Mouse (Mus musculus) heart, postnatal 0 days (tissue): ENCODE measurements around the gene Sash1. TPM values are rescaled to one million over a fixed set of nuclear protein-coding genes. Genes with fewer than 3 reads are reported as not detected.

Source experiments
- ATAC-seq: fragments of 200-750 bp; cut with Nextera tagmentation; 2 replicates; pipeline ENCODE4 v1.8.0; 2017; ENCODE audit warnings: low read depth, moderate number of reproducible peaks, moderate library complexity; ENCODE audit not compliant: insufficient read depth
- DNase-seq: peaks from one replicate; pipeline ENCODE4 v3.0.0-alpha.2; 2016; ENCODE audit warnings: low spot score
- H3K27ac ChIP-seq: fragments of 300-500 bp; sonication (generic); 2 replicates; pipeline ENCODE4 v1.5.1; 2014; ENCODE audit warnings: low read depth, mild to moderate bottlenecking
- H3K27me3 ChIP-seq: fragments of 300-500 bp; sonication (generic); 2 replicates; pipeline ENCODE4 v1.6.1; 2014; ENCODE audit warnings: low read length, mixed read lengths; ENCODE audit not compliant: control insufficient read depth, insufficient read depth
- H3K36me3 ChIP-seq: fragments of 300-500 bp; sonication (generic); replicated peaks from 2 replicates; pipeline ENCODE4 v1.6.1; 2014; ENCODE audit warnings: low read length, mixed read lengths; ENCODE audit not compliant: control insufficient read depth, insufficient read depth
- H3K4me1 ChIP-seq: fragments of 300-500 bp; sonication (generic); 2 replicates; pipeline ENCODE4 v1.6.1; 2014; ENCODE audit warnings: antibody characterized with exemption; ENCODE audit not compliant: control insufficient read depth, insufficient read depth
- H3K4me2 ChIP-seq: fragments of 300-500 bp; sonication (generic); 2 replicates; pipeline ENCODE4 v1.6.1; 2014; ENCODE audit warnings: low read depth, mild to moderate bottlenecking, low read length, moderate library complexity
- H3K4me3 ChIP-seq: fragments of 300-500 bp; sonication (generic); 2 replicates; pipeline ENCODE4 v1.5.1; 2014; ENCODE audit warnings: low read depth, low read length
- H3K9ac ChIP-seq: fragments of 300-500 bp; sonication (generic); replicated peaks from 2 replicates; pipeline ENCODE4 v1.6.1; 2014; ENCODE audit warnings: low read depth, low read length, mixed read lengths
- H3K9me3 ChIP-seq: fragments of 300-500 bp; sonication (generic); replicated peaks from 2 replicates; pipeline ENCODE4 v1.6.1; 2016; ENCODE audit warnings: low read length; ENCODE audit not compliant: control insufficient read depth
- CTCF ChIP-seq: IDR thresholded peaks from 2 replicates; pipeline ENCODE4 v1.5.1; 2016; ENCODE audit warnings: antibody characterized with exemption, control low read depth, low read depth
- EP300 ChIP-seq: IDR thresholded peaks from 2 replicates; pipeline ENCODE4 v1.6.1; 2016; ENCODE audit warnings: antibody characterized with exemption, low read depth
- WGBS: fragments of 180-500 bp; shearing (Covaris S2); extraction: QIAGEN DNeasy Blood & Tissue Kit; methylation state at CpG from one replicate; pipeline ENCODE4 v1.1.7; 2014; 5-methylcytosine and 5-hydroxymethylcytosine counted together
- polyA plus RNA-seq: library from polyadenylated mRNA; unstranded; fragments of >200 nt; fragmentation: Nextera tagmentation; extraction: Ambion mirVana; gene quantifications from 2 replicates; pipeline ENCODE4 v1.2.1, GENCODE M21; 2015
- total RNA-seq: library from RNA; depleted of rRNA; stranded (reverse); fragments of >200 nt; gene quantifications from 2 replicates; pipeline ENCODE4 v1.2.3, GENCODE M21; 2014; ENCODE audit warnings: low replicate concordance

Gene Sash1
- total and polyA plus RNA-seq, 2 experiments from 2014 or later: 3.9 to 18.3 TPM

DNA sequence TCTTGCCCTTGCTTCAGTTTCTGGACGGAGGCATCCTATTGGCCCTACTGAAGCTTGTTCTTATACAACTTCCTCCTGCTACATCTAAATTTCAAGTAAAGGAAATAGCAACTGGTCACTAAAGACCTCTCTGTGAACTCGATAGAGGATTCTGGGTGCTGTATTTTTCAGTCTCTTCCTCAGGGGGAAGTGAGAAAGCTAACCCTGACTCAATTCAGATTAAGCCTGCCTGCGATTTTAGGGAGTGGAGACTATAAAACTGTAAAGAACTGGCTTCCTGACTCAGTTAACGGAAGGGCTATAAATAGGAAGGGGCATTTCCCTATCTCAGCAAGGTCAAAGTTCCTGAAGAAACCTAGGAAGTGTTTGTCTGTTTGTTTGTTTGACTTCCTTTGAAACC is 26.3 kb upstream of the Sash1 start:
- TF ChIP-seq CTCF (no peak), EP300 (no peak)
- Histone ChIP-seq H3K9me3 (no peaks in the 10 kb centered on the region), H3K9ac (0 out of 2 replicates have a peak overlapping the region, but pooled peaks have one; percentile 3), H3K4me3 (no peak overlapping the region), H3K4me2 (no peak overlapping the region), H3K36me3 (no peaks in the 10 kb centered on the region), H3K27ac (peak overlapping the region; percentile 44), H3K4me1 (peaks cover 13% of the 10 kb centered on the region; the same call in 1 of the 2 replicates), H3K27me3 (no peaks in the 10 kb centered on the region)
- ATAC-seq: 0 out of 2 replicates have a peak, but pooled peaks have one; percentile 27
- DNase-seq: no peak
- 55% methylated on average over 4 of the region's 4 CpGs for WGBS

DNA sequence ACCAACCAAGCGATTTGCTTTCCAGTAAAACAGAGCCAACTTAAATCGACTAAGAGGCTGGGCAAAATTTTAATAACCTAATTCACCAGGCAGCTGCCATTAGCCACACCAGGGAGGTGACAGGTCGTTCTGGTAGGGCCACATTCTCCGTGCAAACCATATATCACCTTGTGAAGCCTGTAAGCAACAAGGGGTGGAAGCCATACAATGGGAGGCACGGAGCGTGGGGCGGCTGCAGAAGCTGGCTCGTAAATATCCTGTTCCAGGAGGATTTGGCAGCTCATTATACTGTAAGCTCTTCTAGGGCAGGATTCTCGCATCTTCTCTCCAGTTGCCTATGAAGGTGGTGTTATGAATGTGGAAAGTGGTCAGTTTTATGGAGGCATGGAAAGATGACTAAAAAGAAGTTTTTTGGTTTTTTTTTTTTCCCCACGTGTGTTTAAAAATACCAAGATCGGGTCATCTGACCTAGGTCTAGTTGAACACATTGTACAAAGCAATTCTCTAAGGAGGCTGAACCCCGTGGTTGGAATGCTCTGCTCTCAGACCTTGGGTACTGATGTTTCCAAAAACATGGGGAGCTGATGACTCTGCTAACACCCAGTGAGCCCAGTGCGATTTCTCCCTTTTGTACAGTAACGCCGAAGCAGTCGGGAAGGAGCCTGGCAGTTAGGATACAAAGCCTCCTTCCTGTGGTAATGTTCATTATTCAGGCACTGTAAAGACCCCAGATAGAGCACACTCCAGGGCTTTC is 24.5 kb upstream of the Sash1 start:
- ATAC-seq (no peak), DNase-seq (no peak)
- Histone ChIP-seq H3K4me2 (no peak overlapping the region), H3K36me3 (no peaks in the 10 kb centered on the region), H3K9me3 (no peaks in the 10 kb centered on the region), H3K27me3 (no peaks in the 10 kb centered on the region), H3K9ac (no peak overlapping the region), H3K27ac (peak overlapping the region; percentile 51; the same call in 1 of the 2 replicates), H3K4me1 (peaks cover 13% of the 10 kb centered on the region; the same call in 1 of the 2 replicates), H3K4me3 (no peak overlapping the region)
- 70% methylated on average over 16 of the region's 16 CpGs for WGBS
- TF ChIP-seq EP300 (no peak), CTCF (no peak)

DNA sequence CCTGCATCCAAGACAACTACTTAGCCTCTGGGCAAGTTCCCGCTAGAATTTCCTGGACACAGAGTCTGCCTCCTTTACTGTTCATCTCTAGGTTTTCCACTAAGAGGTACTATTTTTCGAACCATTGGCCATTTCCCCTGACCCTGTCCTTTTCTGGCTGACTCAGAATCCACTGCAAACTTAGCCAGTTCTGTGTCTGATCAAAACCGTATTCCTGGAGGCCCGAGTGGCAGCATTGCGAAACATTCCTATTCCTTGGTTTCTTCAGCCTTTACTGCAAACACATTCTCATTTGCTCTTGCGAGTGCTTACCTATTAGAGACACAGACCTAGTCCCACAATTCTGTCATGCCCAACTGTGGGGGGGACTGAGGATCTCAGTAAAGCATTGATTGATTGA is 17.2 kb upstream of the Sash1 start:
- Histone ChIP-seq H3K9ac (no peak overlapping the region), H3K4me3 (no peak overlapping the region), H3K36me3 (no peaks in the 10 kb centered on the region), H3K4me1 (no peaks in the 10 kb centered on the region), H3K27me3 (no peaks in the 10 kb centered on the region), H3K4me2 (no peak overlapping the region), H3K27ac (no peak overlapping the region), H3K9me3 (no peaks in the 10 kb centered on the region)
- TF ChIP-seq EP300 (no peak), CTCF (no peak)
- DNase-seq (no peak), ATAC-seq (no peak)
- 87% methylated on average over 6 of the region's 6 CpGs for WGBS

DNA sequence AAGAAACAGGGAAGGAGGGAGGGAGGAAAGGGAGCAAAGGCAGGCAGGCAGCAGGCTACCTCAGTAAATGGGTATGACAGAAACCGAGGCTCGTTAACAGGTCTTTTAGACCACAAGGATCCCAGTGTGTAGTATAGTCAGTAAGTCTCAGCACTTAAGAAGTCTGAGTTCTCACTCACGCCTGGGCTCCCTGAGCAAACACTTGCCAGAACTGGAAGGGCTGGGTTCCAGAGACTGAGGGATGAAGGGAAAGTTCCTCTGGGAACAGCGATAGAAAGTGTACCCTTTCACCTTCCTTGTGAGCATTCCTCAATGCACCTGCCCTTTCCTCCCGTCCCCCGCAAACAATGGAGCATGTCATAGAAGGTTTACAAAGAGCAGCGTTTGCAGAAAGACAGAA is 16.5 kb upstream of the Sash1 start:
- no peaks in the 10 kb centered on the region for H3K36me3 ChIP-seq
- no peaks in the 10 kb centered on the region for H3K4me1 ChIP-seq
- no peak overlapping the region for H3K9ac ChIP-seq
- no peak overlapping the region for H3K4me2 ChIP-seq
- no peak for ATAC-seq
- no peaks in the 10 kb centered on the region for H3K27me3 ChIP-seq
- 76% methylated on average over 7 of the region's 7 CpGs for WGBS
- no peak overlapping the region for H3K4me3 ChIP-seq
- TF ChIP-seq EP300 (no peak), CTCF (no peak)
- H3K27ac ChIP-seq: no peak overlapping the region
- no peak for DNase-seq
- no peaks in the 10 kb centered on the region for H3K9me3 ChIP-seq

DNA sequence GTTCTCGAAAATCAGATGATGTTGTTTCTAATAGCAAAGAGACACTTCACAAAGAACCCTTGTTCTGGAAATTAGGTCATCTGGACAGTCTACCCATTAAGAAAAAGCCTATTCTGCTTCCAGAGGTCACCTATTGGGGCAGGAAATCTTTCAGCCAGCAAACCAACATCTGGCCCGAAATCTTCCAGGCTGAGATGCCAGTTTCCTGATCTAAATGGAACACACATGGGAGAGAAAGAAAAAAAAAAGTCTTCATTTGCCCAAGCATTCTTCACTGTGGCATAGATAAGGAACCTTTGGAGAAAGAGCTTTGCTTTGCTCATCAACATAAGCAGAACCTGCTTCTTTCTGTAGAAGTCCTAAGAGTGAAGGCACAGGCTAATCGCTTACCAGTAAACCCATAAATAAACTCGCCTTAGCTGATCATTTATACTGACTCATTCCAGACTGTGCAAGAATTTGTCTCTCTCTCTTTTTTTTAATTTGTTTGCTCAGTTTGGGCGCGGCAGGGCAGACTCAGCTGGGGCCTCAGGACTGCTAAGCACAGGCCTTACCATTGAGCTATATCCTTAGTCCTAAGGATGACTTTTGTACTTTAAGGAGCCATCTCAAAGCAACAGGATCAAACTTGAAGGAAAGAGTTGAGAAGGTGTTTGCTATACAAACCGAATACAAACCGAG is 13.1 kb upstream of the Sash1 start:
- Histone ChIP-seq H3K36me3 (no peaks in the 10 kb centered on the region), H3K9ac (no peak overlapping the region), H3K4me2 (no peak overlapping the region), H3K4me1 (no peaks in the 10 kb centered on the region), H3K9me3 (no peaks in the 10 kb centered on the region), H3K27me3 (no peaks in the 10 kb centered on the region), H3K4me3 (no peak overlapping the region), H3K27ac (no peak overlapping the region)
- DNase-seq (no peak), ATAC-seq (no peak)
- WGBS: 79% methylated on average over 8 of the region's 8 CpGs
- TF ChIP-seq EP300: no peak
- no peak for TF ChIP-seq CTCF
